Mouse (Mus musculus) layer of hippocampus, postnatal 36 days (tissue): ENCODE data around the gene Vax1. TPM values are rescaled to one million over a fixed set of nuclear protein-coding genes. Genes with fewer than 3 reads are reported as not detected.

ENCODE experiments used
- total RNA-seq, 2 experiments: library from RNA; stranded (reverse); gene quantifications; 2 replicates each; pipeline ENCODE4 v1.2.3; 2021

Gene Vax1
- total RNA-seq, 2 experiments from 2014 or later: 1.1 to 2.1 TPM

Other genes with a start within 250 kb of the Vax1 start
- 1 to 10 TPM; 1.6 to 1.7 TPM for gene Eno4, start 226.6 kb downstream of the Vax1 start, total RNA-seq
- gene Hspa12a, start 226.4 kb downstream of the Vax1 start, total RNA-seq: 100 to 1,000 TPM; 231 to 244 TPM
- 10 to 100 TPM; 18.8 to 20.3 TPM for gene Shtn1, start 94.0 kb downstream of the Vax1 start, total RNA-seq
- not detected for gene Kcnk18, start 49.2 kb upstream of the Vax1 start, total RNA-seq
- gene Slc18a2, start 90.8 kb upstream of the Vax1 start, total RNA-seq: 1 to 10 TPM; 1.1 to 1.2 TPM
- gene Rps12-ps3, start 152.2 kb upstream of the Vax1 start, total RNA-seq: 100 to 1,000 TPM; 260 to 310 TPM
- 10 to 100 TPM; 49.9 to 50.0 TPM for gene Pdzd8, start 175.7 kb upstream of the Vax1 start, total RNA-seq